Mouse (Mus musculus) adrenal gland, postnatal 36 days (tissue): ENCODE results near the gene Clmn. TPM values are rescaled to one million over a fixed set of nuclear protein-coding genes. Genes with fewer than 3 reads are reported as not detected.

Experiments
- DNase-seq, 2 experiments: peaks; one replicate each; pipeline ENCODE4 v3.0.0; 2021; ENCODE audit warnings: mixed read lengths in 1 of 2
- total RNA-seq, 2 experiments: library from RNA; stranded (reverse); gene quantifications; 2 replicates each; pipeline ENCODE4 v1.2.3; 2021

Gene Clmn
- total RNA-seq, 2 experiments from 2014 or later: 7.9 to 13.2 TPM

DNA sequence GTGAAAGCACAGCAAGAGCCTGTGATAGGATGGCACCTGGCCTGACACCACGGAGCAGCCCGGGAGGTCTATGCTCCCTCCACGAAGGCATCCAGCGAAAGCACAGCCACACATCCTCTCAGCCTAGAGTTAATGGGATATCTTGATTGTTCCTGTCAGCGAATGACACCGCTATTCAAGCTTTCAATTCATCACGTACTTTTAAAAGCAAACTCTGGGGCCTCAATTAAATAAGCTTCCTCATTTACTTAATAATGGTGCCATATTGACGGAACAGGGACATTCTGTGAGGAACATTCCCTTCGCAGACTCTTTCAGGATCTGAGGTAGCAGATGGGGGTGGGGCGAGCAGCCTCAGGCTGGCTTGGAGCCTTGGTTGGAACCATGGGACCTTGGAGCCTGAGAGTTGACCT is 14.7 kb upstream of the Clmn start:
- DNase-seq: no peak

DNA sequence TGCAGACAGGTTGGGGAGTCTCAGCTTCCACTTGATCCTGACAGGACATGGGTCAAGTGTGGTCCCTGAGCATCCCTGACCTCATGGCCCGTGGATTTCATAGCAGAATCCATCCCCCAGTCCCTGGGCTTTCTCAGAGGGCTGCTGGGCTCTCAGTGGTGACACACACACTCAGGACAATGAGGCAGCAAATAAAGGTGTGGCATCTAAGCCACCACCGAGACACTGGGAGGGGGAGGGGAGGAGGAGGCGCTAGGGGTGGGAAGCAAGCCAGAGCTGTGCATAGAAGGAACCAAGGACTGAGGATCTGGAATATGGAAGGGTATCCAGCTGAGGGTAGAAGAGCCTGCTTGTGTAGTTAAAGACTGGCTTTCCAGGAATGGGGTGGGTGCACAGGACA is 11.2 kb upstream of the Clmn start:
- DNase-seq: no peak

- DNase-seq: no peak
Observed at GRCm38 (mm10) chr12:104871987-104872386, 7.1 kb upstream of the Clmn start.

- no peak for DNase-seq
Observed at GRCm38 (mm10) chr12:104869737-104870136, 4.9 kb upstream of the Clmn start.

DNA sequence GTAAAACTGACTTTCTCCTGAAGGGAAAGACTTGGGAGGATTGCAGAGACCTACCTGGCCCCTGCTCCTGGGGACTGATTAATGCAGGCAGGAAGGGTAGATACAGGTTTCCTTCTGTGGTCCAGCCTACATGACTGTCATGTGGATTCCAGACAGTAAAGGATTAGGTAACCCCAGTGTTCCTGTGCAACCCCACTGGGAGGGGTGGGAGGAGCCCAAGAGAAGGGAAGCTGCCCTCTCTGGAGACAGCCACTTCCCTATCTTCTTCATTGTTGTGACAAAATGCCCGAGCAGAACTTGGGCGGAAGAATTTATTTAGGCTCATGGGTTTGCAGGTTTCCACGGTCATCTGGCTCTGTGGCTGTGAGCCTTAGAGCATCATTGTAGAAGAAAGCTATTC is 3.6 kb upstream of the Clmn start:
- no peak for DNase-seq

GRCm38 (mm10) chr12:104867851-104868250 is 3.0 kb upstream of the Clmn start:
- no peak for DNase-seq

DNA sequence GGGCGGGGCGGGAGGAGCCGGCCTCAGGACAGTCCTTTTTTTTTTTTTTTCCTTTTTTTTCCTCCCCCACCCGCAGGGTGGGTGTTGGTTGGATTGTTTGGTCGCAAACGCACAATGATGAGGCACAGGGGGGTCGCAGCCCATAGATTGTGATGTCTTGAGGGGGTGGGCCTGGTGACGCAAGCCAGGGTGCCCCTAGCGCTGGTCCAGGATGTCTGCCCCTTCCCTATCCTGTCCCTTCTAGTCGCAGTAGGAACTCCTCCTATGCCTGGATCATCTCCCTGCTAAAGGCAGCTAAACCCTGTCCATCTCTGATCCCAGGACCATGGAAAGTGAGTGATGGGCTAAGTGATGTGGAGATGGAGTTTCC is 275 bp upstream of the Clmn start:
- DNase-seq: no peak

DNA sequence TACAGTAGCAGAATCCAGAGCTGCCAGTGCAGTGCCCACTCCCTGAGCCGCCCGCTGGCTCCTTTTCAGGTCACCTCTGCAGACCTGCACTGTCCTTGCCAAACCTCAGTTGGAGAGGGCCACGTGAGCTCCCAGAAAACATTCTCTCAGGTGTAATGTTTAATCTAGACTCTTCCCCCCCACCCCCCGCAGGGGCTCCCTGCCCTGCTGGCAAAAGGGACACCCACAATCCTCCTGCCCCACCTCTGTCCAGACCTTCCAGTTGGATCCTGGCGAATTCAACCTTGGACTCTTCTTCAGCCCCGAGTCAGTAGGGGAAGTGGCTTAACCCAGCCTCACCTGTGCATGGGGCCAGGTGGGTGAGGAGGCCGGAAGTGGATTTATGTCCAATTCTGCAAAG is 1.2 kb downstream of the Clmn start:
- DNase-seq: peak in 1 of 2 experiments; percentile 25

DNA sequence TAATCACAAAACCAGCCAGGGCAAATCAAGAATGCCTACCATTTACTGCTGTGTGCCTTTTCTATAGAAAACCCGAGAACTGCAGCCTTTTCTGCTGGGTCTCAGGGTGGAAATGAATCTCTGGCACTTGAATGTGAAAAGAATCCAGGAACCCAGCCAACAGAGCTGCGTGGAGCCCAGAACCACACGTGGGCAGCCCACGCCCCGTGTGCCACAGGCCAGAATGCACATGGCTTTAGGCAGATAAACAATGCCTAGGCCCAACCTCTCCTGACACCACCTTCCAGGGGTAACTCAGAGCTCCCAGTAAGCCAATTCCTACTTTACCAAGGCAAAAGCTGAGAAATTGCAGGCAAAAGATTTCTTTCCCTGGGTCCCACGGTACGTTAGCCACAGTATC is 5.7 kb downstream of the Clmn start:
- peak in 1 of 2 experiments; percentile 16 for DNase-seq

- peak in 1 of 2 experiments; percentile 66 for DNase-seq
Observed at GRCm38 (mm10) chr12:104858732-104859131, 6.1 kb downstream of the Clmn start.

DNA sequence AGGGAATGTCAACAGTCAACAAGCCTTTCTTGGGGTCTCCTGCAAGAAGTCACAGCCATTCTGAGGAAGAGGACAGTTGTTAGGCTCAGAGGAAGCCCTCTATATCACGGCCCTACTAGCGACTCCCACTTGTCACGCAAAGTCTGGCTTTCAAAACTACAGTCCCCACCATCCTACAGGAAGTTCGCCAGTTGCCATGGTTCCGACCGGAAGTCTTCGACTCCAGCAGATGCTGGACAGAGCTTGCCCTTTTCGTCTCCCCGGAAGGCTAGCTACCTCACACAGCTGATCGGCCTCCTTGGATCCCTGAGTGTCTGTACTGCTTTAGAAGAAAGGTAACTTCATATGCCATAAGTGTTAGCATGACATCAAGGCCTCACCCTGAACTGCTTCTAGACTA is 7.3 kb downstream of the Clmn start:
- DNase-seq: no peak

GRCm38 (mm10) chr12:104856540-104856939 is 8.3 kb downstream of the Clmn start:
- no peak for DNase-seq

GRCm38 (mm10) chr12:104855548-104855947 is 9.3 kb downstream of the Clmn start:
- DNase-seq: no peak

DNA sequence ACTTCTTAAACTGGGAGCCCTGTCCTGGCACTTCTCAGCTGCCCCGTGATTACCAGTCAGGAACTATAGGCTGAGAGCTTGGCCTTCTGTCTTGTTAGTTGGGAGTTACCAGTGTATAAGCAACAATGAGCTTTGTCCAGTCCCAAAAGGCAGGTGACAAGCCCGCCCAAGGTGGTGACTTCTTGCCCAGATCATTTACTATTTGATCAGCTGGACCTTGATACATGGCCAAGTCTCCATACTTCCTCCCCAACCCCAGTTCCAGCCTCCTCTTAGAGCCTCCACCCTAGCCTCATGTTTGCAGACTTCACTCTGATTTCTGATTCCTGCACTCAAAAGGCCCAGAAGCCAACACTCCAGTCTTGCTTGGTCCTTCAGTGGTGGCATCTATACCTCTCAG is 10.1 kb downstream of the Clmn start:
- DNase-seq: no peak

GRCm38 (mm10) chr12:104853374-104853773 is 11.5 kb downstream of the Clmn start:
- no peak for DNase-seq

DNA sequence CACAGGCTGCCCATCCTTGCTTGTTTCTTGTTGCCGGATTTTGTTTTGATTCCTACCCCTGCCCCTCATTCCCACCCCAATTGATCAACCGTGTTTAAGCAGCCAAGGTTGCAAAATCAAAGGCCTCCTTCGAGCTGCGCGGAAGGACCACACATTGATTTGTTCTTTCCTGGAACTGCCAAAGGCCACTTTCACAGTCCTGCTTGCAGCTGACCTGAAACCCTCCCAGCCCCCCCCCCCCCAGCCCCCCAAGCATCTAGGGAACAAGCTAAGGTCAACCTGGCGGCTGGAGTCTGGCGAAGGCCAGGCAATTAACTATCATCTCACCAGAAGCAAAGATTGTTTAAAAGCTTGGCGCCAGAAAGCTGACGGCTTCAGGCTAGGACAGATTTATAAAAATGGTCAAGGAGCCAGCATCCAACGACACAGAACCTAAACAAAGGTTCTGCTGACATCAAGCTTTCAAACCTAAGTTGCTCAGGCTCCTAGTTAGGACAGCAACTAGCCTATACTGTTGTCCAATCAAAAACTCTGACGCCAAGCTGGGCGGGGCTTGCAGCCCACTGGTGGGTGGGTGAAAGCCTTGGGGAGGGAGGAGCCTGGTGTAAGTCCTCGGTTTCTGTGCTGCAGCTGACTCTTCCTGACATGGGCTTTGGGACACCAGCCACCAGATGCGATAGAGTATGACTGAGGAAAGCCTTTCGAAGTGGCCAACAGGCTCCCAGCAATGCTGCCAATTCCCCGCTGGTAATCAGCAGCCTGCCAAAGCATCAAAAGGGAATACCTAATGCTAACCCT is 13.0 kb downstream of the Clmn start:
- peak; percentile 75 to 79 for DNase-seq

GRCm38 (mm10) chr12:104850119-104850518 is 14.8 kb downstream of the Clmn start:
- peak in 1 of 2 experiments; percentile 20 for DNase-seq

DNA sequence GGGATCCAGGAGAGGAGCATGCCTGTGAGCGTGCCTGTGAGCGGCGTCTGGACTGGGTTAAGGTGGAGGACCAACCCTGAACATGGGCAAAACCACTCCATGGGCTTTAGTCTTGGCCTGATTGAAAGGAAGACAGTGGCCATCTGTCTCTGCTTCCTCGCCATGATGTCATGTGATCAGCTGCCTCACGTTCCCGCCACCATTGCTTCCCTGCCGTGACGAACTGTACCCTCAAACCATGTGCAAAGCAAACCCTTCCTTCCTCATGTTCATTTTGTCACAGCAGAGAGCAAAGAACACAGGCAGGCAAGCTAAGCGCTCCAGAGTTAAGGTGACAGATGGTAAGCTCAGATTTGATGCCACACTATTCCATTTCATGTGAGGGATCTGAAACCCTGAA is 16.2 kb downstream of the Clmn start:
- no peak for DNase-seq

- DNase-seq: no peak
Observed at GRCm38 (mm10) chr12:104847227-104847626, 17.6 kb downstream of the Clmn start.

- peak in 1 of 2 experiments; percentile 39 for DNase-seq
Observed at GRCm38 (mm10) chr12:104845707-104846106, 19.2 kb downstream of the Clmn start.

DNA sequence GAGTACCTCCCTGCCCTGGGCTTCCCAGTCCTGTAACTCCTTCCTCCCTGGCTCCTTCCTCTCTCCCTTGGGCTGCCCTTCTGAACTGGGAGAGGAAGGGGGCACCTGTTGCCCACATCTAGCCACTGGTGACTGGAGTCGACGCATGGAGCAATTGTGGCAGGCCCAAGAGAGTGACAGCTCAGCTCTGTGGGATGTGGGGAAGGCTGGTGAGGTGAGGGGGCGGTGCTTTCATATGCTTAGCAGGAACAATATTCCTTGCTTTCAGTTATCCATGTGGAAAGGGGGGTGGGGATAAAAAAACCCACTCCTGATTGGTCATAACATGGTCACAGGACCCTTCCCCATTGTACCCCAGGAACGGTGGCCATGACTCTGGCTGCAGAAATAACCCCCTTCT is 19.9 kb downstream of the Clmn start:
- no peak for DNase-seq

DNA sequence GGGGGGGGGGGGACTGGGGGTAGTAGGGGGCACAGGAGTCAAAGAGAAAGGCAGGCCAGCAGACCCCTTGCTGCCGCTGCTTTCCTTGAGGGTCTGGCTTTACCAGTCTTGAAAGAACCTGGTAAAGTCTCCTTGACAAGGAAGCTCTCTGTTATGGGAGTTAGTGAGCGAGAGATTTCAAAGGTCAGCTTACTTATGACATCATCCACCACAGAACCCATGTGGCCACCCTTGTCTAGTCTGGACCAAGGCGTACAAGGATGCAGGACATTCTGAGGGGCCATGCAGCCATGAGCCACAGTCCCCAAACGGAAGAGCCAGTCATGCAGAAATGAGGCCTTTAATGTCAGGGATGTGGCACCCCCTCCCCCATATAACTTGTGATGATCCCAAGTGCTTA is 20.6 kb downstream of the Clmn start:
- no peak for DNase-seq

DNA sequence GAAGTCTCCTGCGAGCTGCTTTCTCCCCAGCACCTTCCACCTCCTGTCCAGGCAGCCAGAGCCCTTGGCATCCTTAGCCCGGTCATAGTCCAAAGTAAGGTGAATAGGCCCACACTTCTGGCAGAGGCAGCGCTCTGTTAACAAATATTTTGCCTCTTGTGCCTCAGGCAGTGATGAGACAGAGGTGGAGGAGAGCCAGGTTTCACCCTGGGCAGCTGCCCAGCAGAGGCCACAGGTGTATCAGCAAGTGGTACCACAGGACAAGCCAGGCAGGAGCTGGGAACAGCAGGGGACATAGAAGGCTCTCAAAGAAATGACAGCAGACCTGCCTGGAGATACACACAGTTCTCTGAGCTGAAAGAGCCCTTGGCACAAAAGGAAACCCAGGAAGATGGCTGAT is 23.6 kb downstream of the Clmn start:
- no peak for DNase-seq

- peak; percentile 35 to 60 for DNase-seq
Observed at GRCm38 (mm10) chr12:104838987-104839386, 25.9 kb downstream of the Clmn start.
